Mouse (Mus musculus) lung, postnatal 0 days (tissue): ENCODE measurements around the gene Corin.

Source experiments
- CTCF ChIP-seq: IDR thresholded peaks from 2 replicates; pipeline ENCODE4 v1.5.1; 2016; ENCODE audit warnings: antibody characterized with exemption, mild to moderate bottlenecking
- EP300 ChIP-seq: IDR thresholded peaks from 2 replicates; pipeline ENCODE4 v1.6.1; 2016; ENCODE audit warnings: antibody characterized with exemption, mild to moderate bottlenecking, control low read depth

DNA sequence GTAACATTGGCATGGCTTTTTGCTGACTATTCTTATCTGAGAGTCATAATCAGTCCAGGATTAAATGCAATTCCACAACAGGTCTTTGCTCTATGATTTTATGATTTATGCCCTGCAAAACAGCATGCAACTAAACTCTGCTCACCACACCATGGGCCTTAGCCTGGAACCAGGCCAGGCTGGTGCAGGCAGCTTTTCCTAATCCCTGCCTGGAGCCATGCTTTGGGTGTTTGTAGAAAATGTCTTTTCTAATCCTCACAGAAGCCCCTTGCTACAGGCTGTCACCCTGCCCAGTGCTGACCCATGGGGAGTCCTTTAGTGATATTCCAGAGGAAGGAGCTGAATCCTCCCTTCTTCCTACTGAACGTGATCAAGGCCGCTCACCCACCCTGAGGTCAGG lies 173.1 kb downstream of the Corin start:
- TF ChIP-seq EP300 (no peak), CTCF (no peak)
